Mouse (Mus musculus) G1E (cell line): ENCODE data around the gene Ccer2.

Experiments
- CTCF ChIP-seq: IDR thresholded peaks from 2 replicates; pipeline ENCODE4 v1.5.1; 2012; ENCODE audit warnings: low read depth, low read length, inconsistent platforms, mixed read lengths
- GATA1 ChIP-seq: IDR thresholded peaks from 2 replicates; pipeline ENCODE4 v1.6.1; 2012; ENCODE audit warnings: borderline replicate concordance, low read length, inconsistent platforms, mixed read lengths
- GATA2 ChIP-seq: IDR thresholded peaks from 2 replicates; pipeline ENCODE4 v1.6.1; 2012; ENCODE audit warnings: low read depth, low read length, inconsistent platforms, borderline replicate concordance
- TAL1 ChIP-seq: conservative IDR thresholded peaks from 2 replicates; pipeline ENCODE4 v1.6.1; 2012; ENCODE audit warnings: low read depth, low read length, inconsistent platforms, mixed read lengths

DNA sequence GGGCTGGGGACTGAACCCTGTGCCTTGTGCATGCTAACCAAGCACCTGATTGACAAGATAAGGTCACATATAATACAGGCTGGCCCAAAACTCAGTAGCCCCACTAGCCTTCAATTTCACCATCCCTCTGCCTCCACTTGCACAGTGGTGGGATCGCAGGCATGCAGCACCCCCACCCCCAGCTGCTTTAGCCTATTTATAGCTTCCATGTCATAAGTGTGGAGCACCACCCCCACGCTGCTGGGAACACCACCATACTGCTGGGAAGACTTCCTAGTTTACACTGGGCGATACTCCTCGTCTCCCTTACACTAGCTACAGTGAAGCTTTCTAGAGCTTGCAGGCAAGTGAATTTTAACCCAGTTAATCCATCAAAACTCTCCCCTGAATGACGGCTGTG is 41.3 kb upstream of the Ccer2 start:
- no peak for TF ChIP-seq GATA2
- no peak for TF ChIP-seq CTCF
- TF ChIP-seq GATA1 = no peak
- no peak for TF ChIP-seq TAL1
